Mouse (Mus musculus) megakaryocyte, embryonic 14.5 days (primary cell): ENCODE measurements at regions not wholly inside any gene's neighbourhood (a gene's known extent, or its start where the extent isn't known, plus 50 kb on each side); places are given as distances from the start of the nearest gene placed in this dataset.

ENCODE experiments used
- FLI1 ChIP-seq: IDR thresholded peaks from 2 replicates; pipeline ENCODE4 v1.6.1; 2012; ENCODE audit warnings: low read length, inconsistent platforms, mixed read lengths
- GATA1 ChIP-seq: IDR thresholded peaks from 3 replicates; pipeline ENCODE4 v1.6.1; 2012; ENCODE audit warnings: mixed read lengths, low read length, inconsistent platforms, borderline replicate concordance

GRCm38 (mm10) chr7:106494851-106495250, 185.5 kb downstream of the Olfr693 start:
- TF ChIP-seq GATA1 (no peak), FLI1 (no peak)
